Mouse (Mus musculus) thymus, adult 2 months (tissue): ENCODE measurements around the gene 4930442H23Rik.
"Not testable (repeated sequence)": the region's sequence is repeated elsewhere in the genome, so short reads cannot be mapped to it uniquely, and the experiment has no call there.

Experiments used
- CTCF ChIP-seq: fragments of 200-500 bp; IDR thresholded peaks from 2 replicates; pipeline ENCODE4 v1.5.1; 2012; ENCODE audit warnings: mild to moderate bottlenecking, control low read depth, low read length, moderate library complexity, borderline replicate concordance; ENCODE audit not compliant: control insufficient read depth, poor library complexity, insufficient read depth; ENCODE audit errors: extremely low read depth
- POLR2A ChIP-seq: fragments of 200-500 bp; IDR thresholded peaks from 2 replicates; pipeline ENCODE4 v1.6.1; 2012; ENCODE audit warnings: mild to moderate bottlenecking, low read length, control low read depth, moderate library complexity; ENCODE audit not compliant: control insufficient read depth, poor library complexity, insufficient read depth; ENCODE audit errors: extremely low read depth

DNA sequence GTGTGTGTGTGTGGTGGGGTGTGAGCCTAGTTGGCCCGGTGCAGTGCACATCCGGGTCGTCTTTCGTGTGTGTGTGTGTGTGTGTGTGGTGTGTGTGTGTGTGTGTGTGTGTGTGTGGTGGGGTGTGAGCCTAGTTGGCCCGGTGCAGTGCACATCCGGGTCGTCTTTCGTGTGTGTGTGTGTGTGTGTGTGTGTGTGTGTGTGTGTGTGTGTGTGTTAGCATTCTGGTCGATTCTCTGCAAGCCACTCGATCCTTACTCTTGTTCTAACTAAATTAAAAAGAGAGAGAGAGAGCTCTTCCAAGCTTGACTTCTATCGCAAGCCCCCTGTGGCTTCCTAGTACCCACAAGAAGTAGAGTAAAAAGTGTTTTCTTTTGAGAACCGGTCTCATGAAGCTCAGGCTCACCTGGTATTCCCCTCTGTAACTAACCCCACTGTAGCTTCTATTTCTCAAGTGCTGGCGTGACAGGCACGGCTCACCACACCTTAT, 14.2 kb downstream of the 4930442H23Rik start:
- not testable (repeated sequence) for TF ChIP-seq CTCF, POLR2A
